Mouse (Mus musculus) left cerebral cortex, adult 18-20 months (tissue): ENCODE results near the gene Rbm3. TPM values are rescaled to one million over a fixed set of nuclear protein-coding genes. Genes with fewer than 3 reads are reported as not detected.
A peak's percentile ranks its signal among the peaks of the same experiment; 100 is the strongest.
"Not testable (repeated sequence)": the region's sequence is repeated elsewhere in the genome, so short reads cannot be mapped to it uniquely, and the experiment has no call there.

Experiments
- DNase-seq, 2 experiments: peaks; one replicate each; pipeline ENCODE4 v3.0.0; 2021 to 2022; ENCODE audit warnings: low spot score in 2 of 2, mixed read lengths in 1 of 2
- total RNA-seq, 2 experiments: library from RNA; stranded (reverse); gene quantifications; 2 replicates each; pipeline ENCODE4 v1.2.3; 2021

Rbm3 gene
- total RNA-seq, 2 experiments from 2014 or later, result 87.6 to 133 TPM

- DNase-seq, result peak; percentile 85 to 90
Observed at GRCm38 (mm10) chrX:8132017-8132976, 13.4 kb downstream of the Rbm3 start, which contains the start of gene Wdr13. TSS of gene Wdr13 (minus strand) at chrX:8132892.

- no peak for DNase-seq
Observed at GRCm38 (mm10) chrX:8131393-8131792, 14.3 kb downstream of the Rbm3 start.

DNA sequence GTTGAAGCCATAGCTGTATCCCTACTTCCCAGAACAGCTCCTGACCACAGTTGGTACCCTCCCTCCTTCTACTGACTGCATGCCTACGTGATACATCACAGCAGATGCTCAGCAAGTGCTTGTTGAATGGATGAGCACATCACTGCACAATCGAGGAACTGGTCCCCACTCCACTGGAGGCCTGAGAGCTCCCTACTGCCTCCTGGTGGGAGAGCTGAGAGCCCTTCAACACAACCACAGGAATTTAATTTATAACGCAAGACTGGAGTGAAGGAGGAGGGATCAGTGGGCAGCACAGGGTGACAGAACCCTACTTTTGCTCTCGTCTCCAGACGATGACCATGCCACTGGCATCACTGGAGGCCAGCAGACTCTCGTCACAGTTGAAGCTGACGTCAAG, 20.4 kb downstream of the Rbm3 start:
- no peak for DNase-seq

- no peak for DNase-seq
Observed at GRCm38 (mm10) chrX:8123821-8124470, 21.7 kb downstream of the Rbm3 start.

DNA sequence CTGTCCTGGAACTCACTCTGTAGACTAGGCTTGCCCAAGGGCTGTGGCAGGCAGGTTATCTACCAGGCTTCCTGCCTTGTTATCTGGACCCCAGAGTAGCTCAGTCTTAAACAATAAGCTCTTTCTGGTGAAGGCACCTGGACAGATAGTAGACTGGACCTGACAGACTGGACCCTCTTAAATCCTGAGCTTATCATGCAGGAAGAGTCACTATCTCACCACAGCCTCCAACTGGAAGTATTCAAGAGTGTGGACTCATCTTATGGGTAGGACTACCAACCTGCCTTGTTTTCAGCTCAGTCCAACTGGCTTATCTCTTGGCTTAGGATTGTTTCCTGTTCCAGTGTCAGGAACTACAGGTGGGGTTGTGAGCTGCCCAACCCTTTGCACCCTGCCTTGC, 28.4 kb downstream of the Rbm3 start:
- DNase-seq, result no peak

- no peak for DNase-seq
Observed at GRCm38 (mm10) chrX:8115275-8115674, 30.4 kb downstream of the Rbm3 start.

GRCm38 (mm10) chrX:8105019-8105418, 40.7 kb downstream of the Rbm3 start:
- DNase-seq, result no peak

- no peak for DNase-seq
Observed at GRCm38 (mm10) chrX:8102213-8102668, 43.4 kb downstream of the Rbm3 start.

DNA sequence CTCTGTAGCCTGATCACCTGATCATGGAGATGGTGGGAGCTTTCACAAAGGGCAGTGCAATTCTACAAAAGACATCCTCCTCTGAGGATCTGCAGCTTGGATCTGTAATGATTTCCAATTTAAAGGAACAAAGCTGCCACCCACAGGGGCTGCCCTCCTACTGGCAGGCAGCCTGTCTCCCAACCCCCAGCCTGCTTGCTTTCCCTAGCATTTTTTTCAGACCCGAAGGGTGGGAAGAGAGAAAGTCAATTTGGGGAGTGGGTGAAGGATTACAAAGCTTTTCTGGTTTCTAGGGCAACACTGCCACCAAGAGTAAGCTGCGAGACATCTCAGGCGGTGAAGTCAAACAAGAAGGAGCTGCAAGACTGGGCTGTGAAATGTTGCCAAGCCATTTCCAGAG, 44.7 kb downstream of the Rbm3 start:
- peak; percentile 15 to 30 for DNase-seq

- no peak for DNase-seq
Observed at GRCm38 (mm10) chrX:8099435-8099834, 46.2 kb downstream of the Rbm3 start.

GRCm38 (mm10) chrX:8096787-8097242, 48.9 kb downstream of the Rbm3 start:
- peak; percentile 90 to 96 for DNase-seq

- DNase-seq, result peak; percentile 53 to 83
Observed at GRCm38 (mm10) chrX:8096068-8096786, 49.5 kb downstream of the Rbm3 start.

DNA sequence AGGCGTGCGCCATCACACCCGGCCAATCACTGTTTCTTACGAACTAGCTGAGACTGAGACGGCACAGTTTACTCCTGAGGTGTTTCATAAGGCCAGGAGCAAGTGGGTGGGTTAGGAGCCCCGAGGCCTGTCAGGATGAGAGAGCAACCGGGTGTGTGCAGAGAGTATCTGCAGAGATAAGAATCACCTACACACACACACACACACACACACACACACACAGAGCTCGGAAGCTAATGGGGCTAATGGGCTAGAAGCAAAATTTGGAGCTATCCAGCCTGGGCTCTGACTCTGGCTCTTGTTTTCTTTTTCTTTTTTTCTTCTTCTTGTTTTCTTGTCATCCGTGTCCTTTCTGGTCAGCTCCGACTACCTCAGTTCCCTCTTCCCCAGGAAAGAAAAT, 50.1 kb downstream of the Rbm3 start:
- DNase-seq, result no peak

- DNase-seq, result not testable (repeated sequence)
Observed at GRCm38 (mm10) chrX:8090954-8091347, 54.7 kb downstream of the Rbm3 start.

- no peak for DNase-seq
Observed at GRCm38 (mm10) chrX:8090346-8090953, 55.2 kb downstream of the Rbm3 start, which contains the start of gene Was. TSS of gene Was (minus strand) at chrX:8090498.

DNA sequence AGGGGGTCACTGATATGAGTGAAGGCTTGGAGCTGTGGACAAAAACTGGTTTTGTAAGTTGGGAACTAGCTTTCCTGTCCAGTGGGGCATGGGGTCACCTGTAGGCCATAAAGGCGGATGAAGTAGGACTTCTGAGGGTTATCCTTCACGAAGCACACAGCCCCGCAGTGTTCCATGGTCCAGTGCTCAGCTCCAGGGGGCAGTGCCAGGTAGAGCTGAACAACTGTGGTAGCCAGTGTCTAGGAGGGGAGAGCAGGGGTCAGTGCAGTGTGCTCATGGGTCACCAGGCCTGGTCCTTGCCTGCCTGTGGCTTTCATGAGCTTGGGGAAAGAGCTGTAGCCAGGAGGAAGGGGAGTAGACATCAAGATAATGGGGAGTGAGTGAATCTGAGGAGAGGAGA, 55.9 kb downstream of the Rbm3 start:
- no peak for DNase-seq

Other genes starting within 250 kb of the Rbm3 start
- gene Pqbp1, start 246.6 kb downstream of the Rbm3 start, total RNA-seq, result 10 to 100 TPM; 91.8 to 98.4 TPM
- gene Timm17b, start 246.5 kb downstream of the Rbm3 start, total RNA-seq, result 10 to 100 TPM; 22.8 to 27.1 TPM
- not detected for gene Gm10491, start 238.0 kb downstream of the Rbm3 start, total RNA-seq
- not detected for gene Gm10490, start 236.3 kb downstream of the Rbm3 start, total RNA-seq
- gene Pcsk1n, start 226.1 kb downstream of the Rbm3 start, total RNA-seq, result 100 to 1,000 TPM; 480 to 519 TPM
- gene Eras, start 217.3 kb downstream of the Rbm3 start, total RNA-seq, result not detected
- 10 to 100 TPM; 47.5 to 48.4 TPM for gene Hdac6, start 198.0 kb downstream of the Rbm3 start, total RNA-seq
- not detected for gene Gata1, start 167.8 kb downstream of the Rbm3 start, total RNA-seq
- gene Glod5, start 127.4 kb downstream of the Rbm3 start, total RNA-seq, result under 1 TPM in 1 of 2 experiments, not detected in 1; 0.79 TPM
- 10 to 100 TPM; 21.1 to 30.2 TPM for gene Suv39h1, start 71.1 kb downstream of the Rbm3 start, total RNA-seq
- 1 to 10 TPM; 1.3 to 1.5 TPM for gene Was, start 55.4 kb downstream of the Rbm3 start, total RNA-seq
- 100 to 1,000 TPM; 190 TPM for gene Wdr13, start 13.0 kb downstream of the Rbm3 start, total RNA-seq
- 10 to 100 TPM; 16.8 to 18.0 TPM for gene Tbc1d25, start 30.3 kb upstream of the Rbm3 start, total RNA-seq
- 10 to 100 TPM; 32.9 to 36.9 TPM for gene Ebp, start 47.6 kb upstream of the Rbm3 start, total RNA-seq
- 10 to 100 TPM; 67.6 to 77.9 TPM for gene Porcn, start 60.6 kb upstream of the Rbm3 start, total RNA-seq
- gene Ftsj1, start 106.5 kb upstream of the Rbm3 start, total RNA-seq, result 10 to 100 TPM; 24.2 to 25.0 TPM
- 1 to 10 TPM; 1.8 to 4.3 TPM for gene Slc38a5, start 125.3 kb upstream of the Rbm3 start, total RNA-seq
- not detected for gene Ssxb10, start 181.5 kb upstream of the Rbm3 start, total RNA-seq
- gene Ssxb9, start 221.1 kb upstream of the Rbm3 start, total RNA-seq, result not detected